Mouse (Mus musculus): ENCODE data around the gene Phf5a. TPM values are rescaled to one million over a fixed set of nuclear protein-coding genes. Genes with fewer than 3 reads are reported as not detected.

The Phf5a gene
- polyA plus RNA-seq, 2 experiments: 72.6 to 120 TPM

GRCm38 (mm10) chr15:81832219-81832618 is 39.5 kb downstream of the Phf5a start:
- Histone ChIP-seq H3K36me3 (replicated peaks; ENCODE audit: control insufficient read depth, insufficient read depth, low read depth) (no peaks in the 10 kb centered on the region), H3K9me3 (ENCODE audit: control insufficient read depth, low read length) (no peaks in the 10 kb centered on the region), H3K4me1 (replicated peaks; ENCODE audit: control insufficient read depth in 2 of 2, insufficient read depth in 2 of 2, low read length in 1 of 2) (peaks cover 2 to 8% of the 10 kb centered on the region in 2 experiments; a peak in 3 of 4 replicates), H3K4me3 (ENCODE audit: insufficient read depth in 1 of 2, low read depth in 2 of 2, low read length in 2 of 2) (no peak overlapping the region), H3K9ac (replicated peaks) (no peak overlapping the region), H3K27ac (no peak overlapping the region), H3K4me2 (ENCODE audit: low read depth) (no peak overlapping the region), H3K27me3 (ENCODE audit: control insufficient read depth, insufficient read depth, low read length) (peaks cover 5% of the 10 kb centered on the region)
- WGBS (ENCODE audit: insufficient replicate concordance): 58% methylated on average over 3 of the region's 3 CpGs
- TF ChIP-seq CTCF (IDR thresholded peaks at IDR 0.05; ENCODE audit: low read depth): no peak
- DNase-seq (ENCODE audit: low read depth in 3 of 3, low spot score in 3 of 3) (no peak), ATAC-seq (ENCODE audit: insufficient read depth) (no peak)

GRCm38 (mm10) chr15:81831136-81831825 is 40.4 kb downstream of the Phf5a start:
- H3K4me1 ChIP-seq (replicated peaks; ENCODE audit: control insufficient read depth in 2 of 2, insufficient read depth in 2 of 2, low read length in 1 of 2): peaks cover 2 to 8% of the 10 kb centered on the region in 2 experiments; a peak in 3 of 4 replicates
- TF ChIP-seq CTCF (IDR thresholded peaks at IDR 0.05; ENCODE audit: low read depth) (peak; percentile 99), EP300 (IDR thresholded peaks at IDR 0.05; ENCODE audit: low read depth) (no peak)
- no peaks in the 10 kb centered on the region for H3K36me3 ChIP-seq (replicated peaks; ENCODE audit: control insufficient read depth, insufficient read depth, low read depth)
- peaks cover 5% of the 10 kb centered on the region for H3K27me3 ChIP-seq (ENCODE audit: control insufficient read depth, insufficient read depth, low read length)
- 17% methylated on average over 24 of the region's 24 CpGs for WGBS (ENCODE audit: insufficient replicate concordance)
- H3K4me2 ChIP-seq (ENCODE audit: low read depth): peak overlapping the region; percentile 31
- ATAC-seq (ENCODE audit: insufficient read depth) (peak; percentile 87), DNase-seq (ENCODE audit: low read depth in 3 of 3, low spot score in 3 of 3) (peak; percentile 80 to 83 (median 82))
- no peak overlapping the region for H3K4me3 ChIP-seq (ENCODE audit: insufficient read depth in 1 of 2, low read depth in 2 of 2, low read length in 2 of 2)
- no peaks in the 10 kb centered on the region for H3K9me3 ChIP-seq (ENCODE audit: control insufficient read depth, low read length)
- no peak overlapping the region for H3K9ac ChIP-seq (replicated peaks)
- no peak overlapping the region for H3K27ac ChIP-seq

- 68% methylated on average over 4 of the region's 4 CpGs for WGBS (ENCODE audit: insufficient replicate concordance)
- H3K27ac ChIP-seq: no peak overlapping the region
- H3K36me3 ChIP-seq (replicated peaks; ENCODE audit: control insufficient read depth, insufficient read depth, low read depth): no peaks in the 10 kb centered on the region
- H3K4me2 ChIP-seq (ENCODE audit: low read depth): no peak overlapping the region
- H3K27me3 ChIP-seq (ENCODE audit: control insufficient read depth, insufficient read depth, low read length): peaks cover 2% of the 10 kb centered on the region
- H3K9me3 ChIP-seq (ENCODE audit: control insufficient read depth, low read length): no peaks in the 10 kb centered on the region
- H3K4me3 ChIP-seq (ENCODE audit: insufficient read depth in 1 of 2, low read depth in 2 of 2, low read length in 2 of 2): no peak overlapping the region
- H3K9ac ChIP-seq (replicated peaks): no peak overlapping the region
- ATAC-seq (ENCODE audit: insufficient read depth): no peak
- TF ChIP-seq CTCF (IDR thresholded peaks at IDR 0.05; ENCODE audit: low read depth): no peak
- no peak for TF ChIP-seq EP300 (IDR thresholded peaks at IDR 0.05; ENCODE audit: low read depth)
- no peak for DNase-seq (ENCODE audit: low read depth in 3 of 3, low spot score in 3 of 3)
- peaks cover 0 to 6% of the 10 kb centered on the region in 2 experiments; a peak in 2 of 4 replicates for H3K4me1 ChIP-seq (replicated peaks; ENCODE audit: control insufficient read depth in 2 of 2, insufficient read depth in 2 of 2, low read length in 1 of 2)
These were observed 41.2 kb downstream of the Phf5a start for GRCm38 (mm10) chr15:81830530-81830929.

GRCm38 (mm10) chr15:81829208-81829580 is 42.5 kb downstream of the Phf5a start:
- Histone ChIP-seq H3K4me1 (replicated peaks; ENCODE audit: control insufficient read depth in 2 of 2, insufficient read depth in 2 of 2, low read length in 1 of 2) (0 out of 4 replicates have a peak, but pooled peaks cover 0 to 2% of the 10 kb centered on the region in 2 experiments), H3K4me2 (ENCODE audit: low read depth) (no peak overlapping the region), H3K9ac (replicated peaks) (no peak overlapping the region), H3K36me3 (replicated peaks; ENCODE audit: control insufficient read depth, insufficient read depth, low read depth) (no peaks in the 10 kb centered on the region), H3K27me3 (ENCODE audit: control insufficient read depth, insufficient read depth, low read length) (no peaks in the 10 kb centered on the region; the same call in 1 of the 2 replicates), H3K9me3 (ENCODE audit: control insufficient read depth, low read length) (no peaks in the 10 kb centered on the region), H3K4me3 (ENCODE audit: insufficient read depth in 1 of 2, low read depth in 2 of 2, low read length in 2 of 2) (no peak overlapping the region), H3K27ac (no peak overlapping the region)
- DNase-seq (ENCODE audit: low read depth in 3 of 3, low spot score in 3 of 3) (no peak), ATAC-seq (ENCODE audit: insufficient read depth) (no peak)
- TF ChIP-seq CTCF (IDR thresholded peaks at IDR 0.05; ENCODE audit: low read depth) (no peak), EP300 (IDR thresholded peaks at IDR 0.05; ENCODE audit: low read depth) (no peak)
- 58% methylated on average over 2 of the region's 2 CpGs for WGBS (ENCODE audit: insufficient replicate concordance)

GRCm38 (mm10) chr15:81828426-81829207 is 43.1 kb downstream of the Phf5a start:
- H3K27me3 ChIP-seq (ENCODE audit: control insufficient read depth, insufficient read depth, low read length): no peaks in the 10 kb centered on the region
- 0 out of 4 replicates have a peak, but pooled peaks cover 0 to 2% of the 10 kb centered on the region in 2 experiments for H3K4me1 ChIP-seq (replicated peaks; ENCODE audit: control insufficient read depth in 2 of 2, insufficient read depth in 2 of 2, low read length in 1 of 2)
- DNase-seq (ENCODE audit: low read depth in 3 of 3, low spot score in 3 of 3) (no peak), ATAC-seq (ENCODE audit: insufficient read depth) (no peak)
- H3K27ac ChIP-seq: no peak overlapping the region
- no peak overlapping the region for H3K4me3 ChIP-seq (ENCODE audit: insufficient read depth in 1 of 2, low read depth in 2 of 2, low read length in 2 of 2)
- H3K9ac ChIP-seq (replicated peaks): no peak overlapping the region
- no peaks in the 10 kb centered on the region for H3K36me3 ChIP-seq (replicated peaks; ENCODE audit: control insufficient read depth, insufficient read depth, low read depth)
- no peak for TF ChIP-seq CTCF (IDR thresholded peaks at IDR 0.05; ENCODE audit: low read depth)
- no peak for TF ChIP-seq EP300 (IDR thresholded peaks at IDR 0.05; ENCODE audit: low read depth)
- 67% methylated on average over 7 of the region's 7 CpGs for WGBS (ENCODE audit: insufficient replicate concordance)
- H3K4me2 ChIP-seq (ENCODE audit: low read depth): no peak overlapping the region
- H3K9me3 ChIP-seq (ENCODE audit: control insufficient read depth, low read length): no peaks in the 10 kb centered on the region
